Mouse (Mus musculus): ENCODE results near the gene Zswim5.

GRCm38 (mm10) chr4:117005611-117006400, 128.6 kb downstream of the Zswim5 start:
- TF ChIP-seq CTCF (IDR thresholded peaks at IDR 0.05) (peak; percentile 14; the same call in 1 of the 2 replicates), EP300 (IDR thresholded peaks at IDR 0.05) (no peak)

Data from lung, postnatal 0 days (tissue).